Mouse (Mus musculus): Measurements from ENCODE around the gene Cyp2b9. TPM values are rescaled to one million over a fixed set of nuclear protein-coding genes. Genes with fewer than 3 reads are reported as not detected.
"Not testable (repeated sequence)": the region's sequence is repeated elsewhere in the genome, so short reads cannot be mapped to it uniquely, and the experiment has no call there.

Cyp2b9 gene
- not detected for total RNA-seq (2021)

DNA sequence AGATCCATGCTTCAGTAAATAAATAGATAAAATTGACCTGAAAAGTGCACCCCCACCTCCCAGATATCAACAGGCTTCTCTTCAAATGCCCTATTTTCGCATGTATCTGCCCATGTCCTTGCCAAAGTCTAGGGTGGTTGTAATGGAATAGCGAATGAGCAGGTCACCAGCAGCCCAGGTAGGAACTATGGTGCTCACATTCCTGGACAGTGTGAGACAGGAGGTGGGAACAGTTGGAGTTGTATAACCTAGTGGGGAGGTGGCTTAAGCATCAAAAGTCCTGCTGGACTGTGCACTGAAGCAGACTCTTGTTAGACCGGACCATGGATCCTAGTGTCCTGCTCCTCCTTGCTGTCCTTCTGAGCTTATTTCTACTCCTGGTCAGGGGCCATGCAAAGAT lies at the start of gene Cyp2b9:
Gene Cyp2b9, plus strand, starts transcription at position 301 of the 400 bp plus-strand sequence.
- intact Hi-C loops (cut with DNase I): not testable (repeated sequence)

DNA sequence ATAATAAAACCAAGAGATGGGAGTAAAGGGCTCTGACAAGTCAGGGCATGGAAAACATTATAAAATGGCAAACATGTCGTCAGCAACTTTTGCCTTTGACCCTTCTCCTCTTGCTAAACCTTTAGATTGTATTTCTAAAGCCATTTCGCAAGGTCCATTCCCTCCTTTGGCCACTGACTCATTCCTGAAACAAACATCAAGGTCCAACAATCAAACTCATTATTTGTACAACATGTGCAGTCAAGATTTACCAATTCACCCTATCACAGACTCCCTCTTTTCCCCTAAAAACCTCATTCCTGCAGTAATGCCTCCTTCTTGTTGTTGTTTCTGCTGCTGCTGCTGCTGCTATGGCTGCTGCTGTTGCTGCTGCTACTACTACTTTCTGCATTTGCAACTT lies 33.6 kb upstream of the Cyp2b9 start:
- intact Hi-C loops (cut with DNase I); DNase-seq: not testable (repeated sequence)

More for the DNA sequence above, at the start of gene Cyp2b9:
- DNase-seq: not testable (repeated sequence)

DNA sequence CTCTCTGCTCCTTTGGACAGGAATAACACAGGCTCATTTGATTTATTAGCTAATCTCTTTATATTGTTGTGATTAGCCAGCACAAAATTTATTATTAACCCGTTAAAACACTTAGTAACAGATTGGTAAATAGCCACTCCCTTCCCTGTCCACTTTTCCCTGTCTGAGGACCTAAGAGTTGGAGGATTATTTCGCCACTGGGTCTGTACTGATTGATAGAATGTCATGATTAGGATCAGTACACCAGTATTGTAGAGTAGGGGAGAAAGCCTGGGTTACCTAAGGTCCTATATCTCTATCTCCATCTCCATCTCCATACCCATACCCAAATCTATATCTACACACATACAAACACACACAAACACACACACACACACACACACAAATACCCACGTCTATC lies 29.6 kb upstream of the Cyp2b9 start:
- DNase-seq; intact Hi-C loops (cut with DNase I): not testable (repeated sequence)

DNA sequence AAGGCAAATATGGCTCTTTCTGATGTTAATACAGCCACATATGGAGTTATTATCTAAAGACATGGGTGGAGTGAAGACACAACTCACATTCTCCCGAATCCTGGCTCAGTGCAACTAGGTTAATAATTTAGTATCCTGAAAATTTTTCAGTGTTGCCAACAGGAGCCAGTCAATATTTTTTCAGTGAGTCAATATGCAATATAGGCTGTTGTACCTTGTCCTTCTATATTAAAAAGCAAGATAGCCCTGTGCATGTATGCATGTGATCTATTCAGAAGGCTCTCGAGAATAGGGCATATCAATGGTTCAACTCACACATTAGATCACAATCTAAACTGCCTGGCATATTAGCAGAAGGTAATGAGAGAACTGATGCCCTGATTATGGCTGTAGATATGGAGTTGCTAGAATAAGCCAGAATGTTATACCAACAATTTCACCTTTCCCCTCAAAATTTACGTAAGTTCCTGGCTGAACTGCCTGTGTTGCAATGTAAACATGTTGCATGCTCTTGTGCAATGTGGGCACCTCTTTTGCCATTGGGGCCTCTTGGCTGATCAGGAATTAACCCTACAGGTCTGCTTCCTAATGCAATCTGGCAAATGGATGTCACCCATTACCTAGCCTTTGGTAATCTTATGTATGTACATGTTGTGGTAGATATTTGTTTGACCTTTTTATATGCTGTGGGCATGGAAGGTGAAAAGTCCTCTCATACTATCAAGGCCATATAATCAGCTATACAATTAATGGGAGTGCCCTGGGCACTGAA lies 4.3 kb upstream of the Cyp2b9 start:
- intact Hi-C loops (cut with DNase I); DNase-seq: not testable (repeated sequence)

DNA sequence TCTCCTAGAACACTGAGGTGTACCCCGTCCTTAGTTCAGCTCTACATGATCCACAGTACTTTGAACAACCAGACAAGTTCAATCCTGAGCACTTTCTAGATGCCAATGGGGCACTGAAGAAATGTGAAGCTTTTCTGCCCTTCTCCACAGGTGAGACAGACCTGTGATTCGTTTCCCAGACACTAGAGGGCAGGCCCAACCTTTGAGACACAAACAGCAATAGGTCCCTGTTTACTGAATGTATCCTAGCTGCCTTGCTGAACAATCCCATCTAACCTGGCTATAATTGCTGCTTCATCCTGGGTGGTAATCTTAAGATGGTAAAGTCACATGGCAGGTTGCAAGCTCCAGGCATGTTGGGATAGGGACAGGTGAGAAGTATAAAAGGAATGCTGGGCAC lies 27.9 kb downstream of the Cyp2b9 start:
- no peak for DNase-seq
- intact Hi-C loops (cut with DNase I): no loop called here

DNA sequence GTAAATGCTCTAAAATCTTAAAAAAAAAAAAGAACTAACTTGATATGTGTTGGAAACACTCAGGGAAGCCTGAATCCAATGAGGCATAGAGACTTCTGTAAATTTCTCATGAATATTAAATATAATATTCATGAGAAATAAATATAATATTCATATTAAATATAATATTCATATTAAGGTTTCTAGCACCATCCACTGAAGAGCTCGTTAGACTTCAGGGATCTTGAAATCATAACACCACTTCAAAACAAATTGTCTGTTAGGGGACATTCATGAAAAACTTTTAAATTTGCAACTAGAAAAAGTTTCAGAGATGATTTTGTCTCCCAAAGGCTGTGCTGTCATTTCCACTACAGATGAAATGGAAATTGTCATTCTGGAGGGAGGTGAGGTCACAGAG lies 86.8 kb downstream of the Cyp2b9 start, which contains the start of gene Vmn1r184:
Gene Vmn1r184, plus strand, starts transcription at position 301 of the 400 bp plus-strand sequence.
- DNase-seq; intact Hi-C loops (cut with DNase I): not testable (repeated sequence)

Other genes starting within 250 kb of the Cyp2b9 start
- not detected for gene Cyp2b13, start 111.9 kb upstream of the Cyp2b9 start, total RNA-seq (2021)
- gene Vmn1r184, start 86.9 kb downstream of the Cyp2b9 start, total RNA-seq (2021): not detected
- gene Cyp2a4, start 133.8 kb downstream of the Cyp2b9 start, total RNA-seq (2021): not detected
- gene Nlrp9c, start 230.3 kb downstream of the Cyp2b9 start, total RNA-seq (2021): not detected